Mouse (Mus musculus): ENCODE measurements around the gene Tex9. TPM values are rescaled to one million over a fixed set of nuclear protein-coding genes. Genes with fewer than 3 reads are reported as not detected.

The Tex9 gene
- 1 to 10 TPM; 4.2 to 4.7 TPM for total RNA-seq (2021)

DNA sequence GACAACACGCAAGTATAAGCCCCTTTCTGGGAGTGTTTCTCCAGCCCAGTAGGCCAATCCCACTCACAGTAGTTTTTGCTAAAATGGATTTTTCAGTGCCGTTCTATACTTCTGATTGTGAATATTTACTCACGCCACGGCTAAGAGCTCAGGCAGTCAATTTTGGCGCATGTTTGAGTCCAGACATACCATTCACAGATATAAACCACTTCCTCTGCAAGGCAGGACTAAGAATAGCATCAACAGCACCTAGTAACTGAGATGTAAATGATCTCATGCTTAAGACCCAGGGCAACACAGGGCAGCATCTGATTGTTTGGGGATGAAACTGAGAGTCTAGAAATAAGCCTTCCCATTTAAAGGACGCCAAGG is at the start of gene Tex9:
TSS of gene Tex9 (minus strand) at position 19 of the 372 bp plus-strand sequence.
- intact Hi-C loops (cut with DNase I), result no loop called here
- no peak for DNase-seq

DNA sequence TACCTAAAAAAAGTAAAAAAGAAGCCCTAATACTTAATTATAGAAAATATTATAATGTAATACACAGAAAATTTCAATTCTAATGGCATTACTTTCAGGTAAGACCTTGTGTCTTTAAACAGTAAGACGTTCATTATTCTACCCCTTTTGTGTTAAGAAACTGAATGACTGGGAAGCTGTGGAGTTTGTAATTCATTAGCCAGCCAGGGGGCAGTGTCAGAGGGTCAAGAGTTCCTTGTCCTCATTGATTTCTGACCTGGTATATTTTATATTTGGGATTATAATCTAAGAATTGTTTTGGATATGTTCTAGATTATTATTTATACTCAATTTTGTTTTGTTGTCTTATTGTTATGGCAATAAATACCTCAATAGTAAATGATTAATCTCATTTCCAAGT is 45.1 kb upstream of the Tex9 start:
- intact Hi-C loops (cut with DNase I), result no loop called here
- no peak for DNase-seq

DNA sequence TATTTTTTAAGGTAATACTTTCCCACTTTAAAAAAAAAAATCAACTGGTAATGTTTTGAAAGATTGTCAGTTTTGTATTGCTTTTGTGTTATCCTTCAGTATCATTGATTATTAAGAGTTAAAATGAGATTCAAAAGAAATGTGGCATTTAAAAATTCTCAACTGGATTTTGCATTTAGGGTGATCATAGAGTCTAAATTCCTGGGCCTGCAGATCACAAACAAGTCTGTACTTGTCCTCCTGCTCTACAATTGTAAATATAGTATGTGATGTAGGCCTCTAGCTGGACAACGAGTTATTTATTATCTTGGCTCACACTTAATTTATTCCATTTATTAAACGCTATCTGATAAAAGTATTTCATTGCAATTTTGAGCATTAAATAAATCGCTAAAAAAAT is 43.4 kb upstream of the Tex9 start:
- no peak for DNase-seq
- intact Hi-C loops (cut with DNase I), result no loop called here

DNA sequence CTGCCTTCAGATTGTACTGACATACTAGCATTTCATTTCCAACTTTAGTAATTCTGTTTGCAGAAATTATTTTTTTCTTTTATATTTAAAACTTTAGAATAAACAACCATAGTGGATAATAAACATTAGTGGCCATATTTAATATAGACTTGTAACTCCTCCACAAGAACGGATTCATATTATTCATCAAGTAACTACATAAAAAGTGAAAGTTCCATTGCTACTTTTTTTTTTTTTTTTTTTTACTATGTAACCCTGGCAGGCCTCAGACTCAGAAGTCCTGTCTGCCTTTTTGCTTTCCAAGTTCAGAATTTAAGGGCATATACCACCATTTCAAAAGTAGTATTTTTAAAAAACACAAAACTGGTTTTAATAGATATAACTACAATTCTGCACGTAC is 43.0 kb upstream of the Tex9 start:
- no peak for DNase-seq
- intact Hi-C loops (cut with DNase I), result loop anchor here (5.0 kb wide), 2 partner anchors 78 to 137 kb away; no protein-coding TSS in a partner anchor

DNA sequence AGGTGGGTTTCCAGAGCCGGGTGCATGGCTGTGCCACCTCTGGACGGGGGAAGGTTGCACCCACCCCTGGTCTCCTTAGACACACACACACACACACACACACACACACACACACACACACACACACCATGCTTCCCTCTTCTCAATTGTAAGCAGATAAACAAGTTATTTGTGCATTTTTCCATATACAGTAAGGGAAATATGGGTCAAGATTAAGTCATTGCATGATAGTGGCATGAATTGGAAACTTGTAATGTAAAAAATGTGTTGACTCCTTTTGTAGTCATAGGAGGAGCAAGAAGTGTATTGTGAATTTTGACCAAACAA is 41.0 kb upstream of the Tex9 start:
- intact Hi-C loops (cut with DNase I), result loop anchor here (5.0 kb wide), 2 partner anchors 76 to 139 kb away; no protein-coding TSS in a partner anchor
- DNase-seq, result no peak

DNA sequence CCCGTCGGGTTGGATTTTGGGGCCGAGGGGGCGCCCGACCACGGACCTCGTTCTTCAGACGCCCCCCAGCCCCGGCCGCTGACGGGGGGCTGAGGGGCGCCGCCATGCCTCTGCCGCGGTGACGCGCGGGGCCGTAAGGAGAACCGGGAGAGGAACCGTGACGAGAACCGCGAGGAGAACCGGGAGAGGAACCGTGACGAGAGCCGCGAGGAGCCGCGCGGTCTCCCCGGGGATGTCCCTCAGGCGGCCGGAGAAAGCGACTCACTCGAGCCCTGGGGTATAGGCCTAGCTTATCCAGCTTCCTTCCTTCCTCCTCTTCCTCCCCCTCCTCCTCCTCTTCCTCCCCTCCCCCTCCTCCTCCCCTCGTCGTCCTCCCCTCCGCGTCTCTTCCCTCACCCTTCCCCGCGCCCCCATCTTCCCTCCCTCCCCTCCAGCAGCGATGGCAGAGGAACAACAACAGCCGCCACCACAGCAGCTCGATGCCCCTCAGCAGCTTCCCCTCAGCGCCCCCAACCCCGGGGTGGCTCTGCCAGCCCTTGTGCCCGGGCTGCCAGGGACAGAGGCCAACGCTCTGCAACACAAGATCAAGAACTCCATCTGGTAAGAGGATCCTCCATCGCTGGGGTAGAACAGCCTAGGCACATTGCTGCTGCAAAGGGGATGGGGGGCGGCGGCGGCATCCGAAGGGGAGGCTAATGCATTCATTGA is 40.5 kb upstream of the Tex9 start:
- peak; percentile 63 to 68 for DNase-seq
- intact Hi-C loops (cut with DNase I), result loop anchor here (5.0 kb wide), 2 partner anchors 75 to 140 kb away; no protein-coding TSS in a partner anchor

DNA sequence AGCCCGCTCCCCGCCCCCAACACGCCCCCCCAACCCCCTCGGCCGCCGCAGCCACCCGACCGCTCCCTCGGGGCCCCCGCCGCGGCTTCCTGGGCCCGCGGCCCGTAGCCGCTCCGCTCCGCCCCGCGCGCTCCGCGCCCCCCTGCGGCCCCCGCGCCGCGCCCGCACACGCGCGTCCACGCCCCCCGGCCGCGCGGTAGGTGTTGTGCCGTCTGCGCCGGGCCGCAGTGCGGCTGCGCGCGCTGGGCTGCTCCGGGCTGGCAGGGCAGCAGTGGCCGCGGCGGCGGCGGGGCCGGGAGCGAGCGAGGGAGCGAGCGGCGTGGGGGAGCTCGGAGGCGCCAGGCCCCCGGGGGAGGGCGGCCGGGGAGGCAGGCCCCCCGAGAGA is 40.0 kb upstream of the Tex9 start, which contains the start of gene Rfx7:
TSS of gene Rfx7 (plus strand) at position 245 of the 385 bp plus-strand sequence.
- DNase-seq, result peak; percentile 73 to 78
- intact Hi-C loops (cut with DNase I), result loop anchor here (5.0 kb wide), 2 partner anchors 75 to 140 kb away; no protein-coding TSS in a partner anchor

DNA sequence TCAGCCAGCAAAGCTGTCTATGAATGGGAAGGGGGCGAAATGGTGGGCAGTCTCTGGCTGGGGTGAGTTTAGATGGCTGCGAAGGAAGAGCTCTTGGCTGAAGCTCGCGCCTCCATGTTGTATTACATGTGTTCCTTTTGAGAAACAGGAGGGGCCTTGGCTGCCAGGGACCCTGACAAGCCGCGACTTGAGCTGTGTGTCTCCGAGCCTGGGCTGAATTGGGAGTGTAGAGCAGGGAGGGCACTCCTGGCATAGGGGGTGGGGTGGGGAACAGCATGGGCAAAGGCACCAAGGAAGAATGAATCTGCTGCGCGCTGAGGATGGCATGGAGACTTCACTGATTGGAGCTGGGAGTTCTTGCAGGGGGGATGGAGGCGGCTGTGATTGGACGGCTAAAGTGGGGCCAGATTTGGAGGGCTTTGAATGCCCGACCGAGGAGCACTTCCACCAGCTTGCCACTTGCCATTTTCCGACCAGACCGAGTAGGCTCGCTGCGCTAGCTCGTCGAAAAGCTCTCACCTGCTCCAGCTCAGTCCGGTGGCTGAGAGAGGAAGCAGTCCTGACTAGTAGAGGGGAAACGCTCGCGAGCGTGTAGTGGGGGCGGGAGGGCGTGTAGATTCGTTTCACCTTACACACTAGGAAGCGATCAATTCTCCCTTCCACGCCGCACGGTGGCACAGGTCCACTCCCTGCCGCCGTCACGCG is 39.4 kb upstream of the Tex9 start:
- DNase-seq, result peak; percentile 83 to 86
- intact Hi-C loops (cut with DNase I), result loop anchor here (5.0 kb wide), 2 partner anchors 74 to 141 kb away; no protein-coding TSS in a partner anchor

DNA sequence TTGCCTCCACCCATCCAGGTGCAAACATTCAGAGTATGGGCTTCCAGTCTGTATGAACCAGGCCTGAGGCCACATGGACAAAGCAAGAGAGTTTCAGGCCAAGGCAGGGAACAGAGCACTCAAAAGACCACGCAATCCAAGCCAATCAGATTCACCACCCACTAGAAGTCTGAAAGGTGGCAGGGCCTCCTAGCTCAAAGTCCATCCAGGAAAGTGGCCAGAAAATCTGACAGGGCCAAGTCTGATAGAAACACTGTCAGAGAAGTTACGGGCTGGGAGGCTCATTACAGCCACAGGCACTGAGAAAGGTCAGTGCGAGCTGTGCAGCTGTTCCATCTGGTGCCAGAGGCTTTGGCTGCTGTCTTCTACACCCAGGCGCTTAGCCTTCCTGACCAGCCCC is 38.8 kb upstream of the Tex9 start:
- intact Hi-C loops (cut with DNase I), result loop anchor here (5.0 kb wide), 2 partner anchors 74 to 141 kb away; no protein-coding TSS in a partner anchor
- DNase-seq, result peak in 1 of 2 experiments; percentile 49

DNA sequence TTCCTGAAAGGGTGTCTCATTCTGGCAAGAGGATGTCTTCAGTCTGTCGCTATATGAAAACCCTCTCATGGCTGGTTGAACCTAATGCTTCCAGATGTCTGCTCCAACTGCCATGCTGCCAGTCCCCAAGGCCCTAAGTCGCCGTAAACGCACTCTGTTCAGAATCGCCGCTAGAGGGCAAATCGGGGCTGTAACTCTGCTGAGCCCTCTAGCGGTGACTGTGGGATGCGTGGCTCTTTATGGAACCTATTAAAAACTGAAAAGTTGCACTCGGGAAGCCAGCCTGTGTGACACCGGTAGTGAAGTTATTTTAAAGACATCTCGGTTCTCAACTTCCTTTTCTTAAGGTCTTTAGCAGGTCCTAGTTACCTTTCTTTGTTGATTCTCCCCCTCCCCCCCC is 38.2 kb upstream of the Tex9 start:
- DNase-seq, result peak; percentile 89 to 93
- intact Hi-C loops (cut with DNase I), result loop anchor here (5.0 kb wide), 2 partner anchors 73 to 142 kb away; no protein-coding TSS in a partner anchor

DNA sequence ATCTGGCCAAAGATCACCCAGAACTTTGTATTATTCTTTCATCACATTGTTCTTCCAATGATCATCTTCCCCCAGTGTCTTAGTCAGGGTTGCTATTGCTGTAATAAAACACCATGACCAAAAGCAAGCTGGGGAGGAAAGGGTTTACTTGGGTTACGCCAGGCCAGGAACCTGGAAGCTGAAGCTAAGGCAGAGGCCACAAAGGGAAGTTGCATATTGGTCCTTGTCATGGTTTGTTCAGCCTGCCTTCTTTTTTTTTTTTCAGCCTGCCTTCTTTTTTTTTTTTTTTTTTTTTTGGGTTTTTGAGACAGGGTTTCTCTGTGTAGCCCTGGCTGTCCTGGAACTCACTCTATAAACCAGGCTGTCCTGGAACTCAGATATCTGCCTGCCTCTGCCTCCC is 34.1 kb upstream of the Tex9 start:
- intact Hi-C loops (cut with DNase I), result no loop called here
- no peak for DNase-seq

DNA sequence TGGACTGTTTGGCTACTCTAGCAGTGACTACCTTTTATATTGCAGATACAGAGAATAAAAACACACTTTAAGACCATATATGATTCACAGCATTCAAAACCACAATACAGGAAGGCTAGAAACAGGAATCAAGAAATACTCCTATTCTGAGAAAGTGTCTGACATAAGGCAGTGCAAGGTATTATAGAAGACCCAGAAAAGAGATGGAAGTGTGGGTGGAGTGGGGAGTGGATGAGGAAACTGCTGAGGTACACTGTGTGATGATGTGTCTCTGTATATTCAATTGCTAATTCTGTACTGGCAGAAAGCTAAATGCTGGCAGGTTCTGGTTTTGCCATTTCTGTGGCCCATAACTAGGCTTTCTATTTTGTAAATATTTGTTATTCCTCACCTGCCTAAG is 28.8 kb upstream of the Tex9 start:
- DNase-seq, result no peak
- intact Hi-C loops (cut with DNase I), result no loop called here

DNA sequence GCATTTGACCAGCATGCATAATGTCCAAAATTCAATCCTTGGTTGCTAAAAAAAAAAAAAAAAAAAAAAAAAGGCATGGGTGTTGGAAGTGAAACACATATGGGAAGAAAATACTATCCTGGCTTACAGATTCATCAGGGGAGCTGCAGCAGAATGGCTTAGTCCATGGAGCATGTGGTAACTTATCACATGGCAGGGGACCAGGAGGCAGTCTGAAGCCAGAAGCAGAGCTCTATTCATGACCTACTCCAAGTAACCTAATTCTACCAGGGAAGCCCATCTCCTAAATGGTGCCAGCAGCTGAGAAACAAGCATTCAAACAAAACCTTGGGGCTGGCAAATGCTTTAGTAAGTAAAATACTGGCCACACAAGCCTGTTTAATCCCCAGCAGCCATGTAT is 27.2 kb upstream of the Tex9 start:
- intact Hi-C loops (cut with DNase I), result no loop called here
- DNase-seq, result peak; percentile 48 to 54

DNA sequence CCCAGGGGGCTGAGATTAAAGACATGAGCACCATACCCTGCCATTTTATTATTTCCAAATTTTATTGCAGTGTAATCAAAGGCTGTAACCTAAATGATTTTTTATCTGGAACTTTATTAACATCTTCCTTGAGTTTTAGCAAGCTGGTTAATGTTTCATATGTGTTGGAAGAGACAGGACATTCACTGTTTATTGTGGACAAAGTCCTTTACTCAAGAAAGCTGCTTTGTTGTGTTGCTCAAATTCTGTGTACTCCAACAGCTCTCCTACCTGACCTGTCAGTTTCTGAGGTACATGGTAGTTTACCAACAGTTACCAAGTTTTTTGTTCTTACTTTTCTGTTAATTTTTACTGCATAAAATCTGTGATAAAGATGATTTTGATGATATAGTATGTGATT is 23.4 kb upstream of the Tex9 start:
- DNase-seq, result no peak
- intact Hi-C loops (cut with DNase I), result no loop called here

DNA sequence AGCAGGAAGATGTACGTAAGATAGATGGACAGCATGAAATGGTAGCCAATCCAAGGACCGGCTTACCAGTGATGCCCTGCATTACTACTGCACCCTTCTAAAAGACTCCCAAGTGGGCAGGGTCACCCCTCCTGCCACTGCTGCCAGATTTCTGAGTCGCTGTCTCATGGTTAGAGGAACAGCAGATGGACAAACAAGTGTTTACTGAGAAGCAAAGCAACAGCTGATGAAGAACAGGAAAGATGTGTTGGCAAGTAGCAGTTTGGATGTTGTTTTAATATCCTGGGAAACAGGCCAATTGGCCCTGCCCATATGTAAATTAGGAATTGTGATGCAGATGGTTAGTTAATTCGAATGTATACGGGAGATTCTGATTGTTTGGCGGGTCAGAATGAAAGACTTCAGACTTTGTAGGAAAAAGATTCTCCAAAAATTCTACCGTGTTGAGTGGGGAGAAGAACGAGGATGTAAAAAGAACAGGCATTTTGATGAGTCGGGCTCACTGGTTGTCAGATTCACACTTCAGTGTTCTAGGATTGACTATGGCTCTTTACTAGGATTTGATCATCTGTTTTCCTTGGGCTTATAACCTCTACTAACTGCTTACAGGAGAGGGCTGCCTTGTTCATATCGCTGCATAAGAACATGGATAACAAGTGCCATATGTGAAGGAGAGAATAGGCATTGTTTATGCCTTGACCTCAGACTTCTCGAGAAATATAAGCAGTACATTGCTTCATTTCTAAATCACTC is 20.4 kb upstream of the Tex9 start:
- intact Hi-C loops (cut with DNase I), result no loop called here
- DNase-seq, result no peak

DNA sequence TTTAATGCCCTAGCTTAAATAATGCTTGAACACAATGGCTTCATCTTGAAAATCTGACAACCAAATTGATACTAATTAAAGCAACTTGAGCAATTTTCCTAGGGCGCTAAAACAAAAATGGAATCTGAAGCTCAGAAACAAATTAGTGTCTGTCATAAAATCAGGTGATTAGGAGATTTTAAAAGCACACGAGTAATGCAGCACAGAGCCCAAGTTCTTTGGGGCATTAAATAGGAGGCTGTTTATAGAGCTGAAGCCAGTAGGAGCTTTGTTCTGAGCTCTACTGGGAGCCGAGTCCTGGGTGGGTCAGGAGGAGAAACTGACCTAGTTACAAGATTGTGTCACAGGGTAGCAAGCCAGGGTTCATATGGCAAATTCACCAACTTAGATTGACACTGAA is 5.2 kb upstream of the Tex9 start:
- intact Hi-C loops (cut with DNase I), result no loop called here
- no peak for DNase-seq

DNA sequence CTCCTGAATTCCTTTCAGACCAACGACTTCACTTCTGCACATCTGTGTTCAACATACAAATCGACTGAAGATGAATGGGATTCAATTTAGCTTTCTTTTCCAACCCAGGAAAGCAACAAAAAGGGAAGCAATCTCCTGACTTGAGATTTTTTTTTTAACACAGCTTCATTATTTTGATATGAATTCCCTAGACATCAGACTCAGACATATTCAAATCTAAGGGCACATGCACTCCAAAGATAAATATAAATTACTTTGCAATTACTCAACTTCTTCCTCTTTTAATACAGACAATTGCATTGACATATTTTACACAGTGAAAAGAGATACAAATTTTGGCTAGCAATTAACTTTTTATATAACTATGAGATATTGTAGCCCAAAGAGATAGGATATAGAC is 4.7 kb upstream of the Tex9 start:
- no peak for DNase-seq
- intact Hi-C loops (cut with DNase I), result no loop called here

DNA sequence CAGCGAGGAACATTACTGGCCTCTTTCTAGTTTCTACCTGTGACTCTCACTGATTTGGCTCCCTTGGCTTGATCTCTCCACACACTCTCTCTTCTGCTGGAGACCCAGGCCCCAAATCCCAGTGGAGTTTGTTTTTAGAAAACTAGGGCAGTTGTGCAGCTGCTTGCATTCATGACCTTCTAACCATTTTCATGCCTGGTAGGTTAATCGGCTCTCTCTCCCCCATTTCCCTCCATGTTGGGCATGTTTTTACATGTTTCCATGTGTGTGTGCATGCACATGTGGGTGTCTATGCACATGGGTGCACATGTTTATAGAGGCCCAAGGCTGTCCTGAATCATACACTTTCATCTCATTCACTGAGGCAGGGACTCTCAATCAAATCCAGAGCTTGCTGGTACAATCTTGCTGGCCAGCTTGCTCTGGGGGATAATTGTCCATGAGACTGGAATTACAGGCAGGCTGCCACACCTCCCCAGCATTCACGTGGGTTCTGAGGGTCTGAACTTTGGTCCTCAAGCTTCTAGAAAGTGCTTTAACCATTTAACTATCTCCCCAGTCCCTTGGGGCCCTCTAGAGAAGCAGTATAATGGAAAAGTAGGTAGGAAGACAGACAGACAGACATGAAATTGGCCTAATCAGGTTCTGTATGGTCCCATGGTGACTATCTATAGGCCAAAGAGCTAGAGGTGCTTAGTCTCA is 2.1 kb upstream of the Tex9 start:
- DNase-seq, result no peak
- intact Hi-C loops (cut with DNase I), result no loop called here

DNA sequence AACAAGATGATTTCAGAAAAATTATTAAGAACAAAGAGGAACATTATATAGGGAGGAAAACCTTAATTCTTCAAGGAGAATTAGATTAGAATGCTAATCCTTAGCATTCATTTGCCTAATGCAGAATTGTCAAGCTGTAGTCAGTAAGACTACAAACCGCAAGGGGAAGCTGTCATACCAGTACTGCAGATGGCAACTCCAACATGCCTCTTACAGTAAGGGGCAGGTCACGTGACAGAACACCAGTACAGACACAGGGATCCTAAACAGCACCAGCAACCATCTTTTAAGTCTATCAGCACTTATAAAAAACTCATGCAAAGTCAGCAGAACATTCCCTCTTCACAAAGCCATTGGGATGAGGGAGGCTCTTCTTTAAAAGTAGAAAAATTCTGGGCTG is 1.5 kb upstream of the Tex9 start:
- no peak for DNase-seq
- intact Hi-C loops (cut with DNase I), result no loop called here

DNA sequence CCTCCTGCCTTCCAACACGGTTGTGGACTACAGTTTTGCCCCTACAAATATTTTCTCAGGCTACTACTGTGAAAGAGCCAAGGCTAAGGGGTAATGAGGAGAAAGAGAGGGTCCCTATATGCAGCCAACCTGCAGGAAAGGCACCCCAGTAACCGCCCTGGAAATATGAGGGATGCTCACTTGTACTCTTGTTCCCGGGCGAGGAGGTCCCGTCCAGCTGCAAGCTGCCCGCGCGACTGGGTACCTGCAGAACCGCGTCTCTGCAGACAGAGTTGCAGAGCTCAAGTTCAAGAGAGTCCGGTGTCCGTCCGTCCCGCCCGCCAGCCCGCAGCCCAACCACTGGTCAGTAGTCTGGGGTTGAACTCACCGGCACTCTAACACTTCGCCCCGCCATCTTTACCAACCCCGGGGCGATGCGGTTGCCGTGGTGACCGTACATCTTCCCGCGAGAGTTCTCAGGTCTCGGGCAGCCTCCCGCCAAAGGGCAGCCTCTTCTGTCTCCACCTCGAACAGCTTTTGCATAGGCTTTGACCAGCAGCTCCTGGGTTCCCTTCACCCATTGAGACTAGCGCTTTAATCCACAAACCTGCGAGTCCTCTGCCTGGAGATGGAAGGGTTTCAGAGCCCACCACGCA is 336 bp downstream of the Tex9 start:
- intact Hi-C loops (cut with DNase I), result no loop called here
- peak; percentile 95 to 96 for DNase-seq
